16 mouse cellular contexts compared by ENCODE assay signal in genomic region chr1:39882505-39882904, GRCm38 (mm10).
DNase-seq lines count a peak whose midpoint lies in the region.
"Had no signal": no experiment of that assay in that cellular context is flagged by ENCODE, and none has a peak within 500 bp of the region (broad histone marks: within the 10 kb centered on the region; RNA-seq: fewer than 3 reads in every experiment).

No protein-coding gene starts in this region.

- DNase-seq in cerebellum, adult 9-10 months, result peak; percentile 65
- no peak for DNase-seq in cerebellum, postnatal 25 days
- DNase-seq in NIH3T3 (ENCODE audit: low read depth), result peak; percentile 23
- DNase-seq in brain, adult 2 months (ENCODE audit: low read depth, low spot score), result peak; percentile 89
- no peak for DNase-seq in ovary, adult 18-20 months (ENCODE audit: low spot score)
- DNase-seq in kidney, postnatal 4 days, result no peak
- DNase-seq: adrenal gland, adult 2 months; adrenal gland, postnatal 14 days; cerebellum, postnatal 14 days; embryo, embryonic 11 days; forebrain, postnatal 0 days; gastrocnemius, postnatal 10 days; gastrocnemius, postnatal 36 days; heart, adult 2 months; heart, postnatal 14 days; kidney, adult 2 months had no signal

Comparison
In these comparisons a context has a peak if more than half of its experiments do, and no peak if none do; other contexts are left out.
1. DNase-seq: peak in cerebellum, adult 9-10 months (single experiment), NIH3T3 (single experiment) and brain, adult 2 months (single experiment); none in cerebellum, postnatal 25 days (0 of 2), ovary, adult 18-20 months (single experiment) and kidney, postnatal 4 days (0 of 2).